Mouse (Mus musculus) heart, adult 2 months (tissue): ENCODE measurements around the gene Chd9.

ENCODE experiments used
- CTCF ChIP-seq: fragments of 200-600 bp; IDR thresholded peaks from 2 replicates; pipeline ENCODE4 v1.8.1; 2022; ENCODE audit warnings: antibody characterized with exemption, mild to moderate bottlenecking, moderate library complexity
- POLR2A ChIP-seq: fragments of 200-500 bp; IDR thresholded peaks from 2 replicates; pipeline ENCODE4 v1.6.1; 2011; ENCODE audit warnings: mild to moderate bottlenecking, low read depth, low read length, control low read depth; ENCODE audit not compliant: insufficient read depth

- TF ChIP-seq POLR2A: no peak
- no peak for TF ChIP-seq CTCF
These were observed 129.6 kb downstream of the Chd9 start for GRCm38 (mm10) chr8:90957711-90958110.
